Mouse (Mus musculus): Measurements from ENCODE around the gene Ptpn3.
"Not testable (repeated sequence)": the region's sequence is repeated elsewhere in the genome, so short reads cannot be mapped to it uniquely, and the experiment has no call there.

Gene Ptpn3

DNA sequence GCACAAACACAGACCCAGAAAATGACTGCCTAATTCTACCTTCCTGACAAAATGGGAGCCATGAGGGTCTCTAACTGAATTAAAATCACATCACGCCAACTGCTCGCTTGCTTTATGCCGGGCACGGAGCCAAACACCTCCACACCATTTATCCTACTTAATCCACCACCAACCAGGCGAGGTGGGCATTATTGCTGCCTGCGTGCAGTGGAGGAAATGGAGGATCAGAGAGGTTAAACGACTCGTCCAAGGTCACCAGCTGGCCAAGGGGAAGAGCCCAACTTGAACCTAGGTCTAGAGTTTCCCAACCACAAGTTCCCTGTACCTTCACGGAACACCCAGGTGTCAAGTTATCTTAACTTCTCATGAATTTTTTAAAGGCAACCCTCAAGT lies 2.3 kb downstream of the Ptpn3 start:
- DNase-seq (ENCODE audit: extremely low spot score): peak; percentile 20

DNA sequence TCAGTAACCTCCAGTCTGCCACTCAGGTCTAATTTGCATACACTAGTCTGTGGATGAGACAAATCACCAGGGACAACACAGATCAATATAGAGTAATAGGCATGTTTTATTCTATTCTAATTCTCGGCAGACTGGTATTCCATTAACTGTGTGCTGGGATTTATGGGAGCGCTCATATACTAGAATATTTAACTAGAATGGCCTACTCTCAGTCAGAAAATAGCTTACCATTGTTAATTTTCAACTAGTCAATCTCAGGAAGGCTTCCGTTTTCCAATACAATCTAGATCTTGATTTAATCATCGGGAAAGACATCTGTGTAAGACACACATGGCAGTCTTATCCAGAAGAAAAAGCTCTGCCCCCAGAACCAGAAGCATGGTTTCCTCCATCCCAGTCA lies 3.5 kb downstream of the Ptpn3 start:
- no peak for DNase-seq (ENCODE audit: extremely low spot score)

DNA sequence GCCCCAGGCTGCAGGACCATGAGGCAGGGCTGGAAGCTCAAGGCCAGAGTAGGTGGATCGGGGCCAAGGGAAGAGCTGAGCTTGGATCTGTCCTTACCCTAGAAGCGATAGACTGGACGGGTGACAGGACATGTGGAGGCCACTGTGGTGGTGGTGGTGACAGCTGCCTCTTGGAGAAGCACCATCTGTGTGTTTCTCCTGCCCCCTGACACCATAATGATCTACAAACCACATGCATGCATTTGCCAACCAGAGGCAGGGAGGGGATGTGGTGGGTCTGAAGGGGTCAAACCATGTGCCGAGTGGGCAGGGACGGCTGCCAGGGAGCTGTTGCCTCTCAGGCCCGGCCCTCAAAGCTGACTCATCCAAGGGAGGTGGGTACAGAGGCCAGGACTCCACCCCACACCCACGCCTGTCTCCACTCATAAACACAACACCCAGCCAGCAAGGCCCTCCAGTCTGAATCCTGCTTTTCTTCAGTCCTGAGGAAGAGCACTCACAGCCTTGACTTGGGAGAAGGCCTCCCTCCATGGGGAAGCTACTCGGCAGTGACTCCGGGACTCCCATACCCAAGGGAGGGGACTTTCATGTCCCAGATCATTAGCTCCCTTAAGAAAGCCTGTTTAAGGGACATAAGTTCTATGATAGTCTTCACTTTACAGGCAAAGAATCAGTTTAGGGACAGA lies 6.5 kb downstream of the Ptpn3 start:
- DNase-seq (ENCODE audit: extremely low spot score): no peak

- no peak for DNase-seq (ENCODE audit: extremely low spot score)
Observed at GRCm38 (mm10) chr4:57292670-57293069, 9.0 kb downstream of the Ptpn3 start.

- DNase-seq (ENCODE audit: extremely low spot score): no peak
Observed at GRCm38 (mm10) chr4:57290049-57290448, 11.6 kb downstream of the Ptpn3 start.

DNA sequence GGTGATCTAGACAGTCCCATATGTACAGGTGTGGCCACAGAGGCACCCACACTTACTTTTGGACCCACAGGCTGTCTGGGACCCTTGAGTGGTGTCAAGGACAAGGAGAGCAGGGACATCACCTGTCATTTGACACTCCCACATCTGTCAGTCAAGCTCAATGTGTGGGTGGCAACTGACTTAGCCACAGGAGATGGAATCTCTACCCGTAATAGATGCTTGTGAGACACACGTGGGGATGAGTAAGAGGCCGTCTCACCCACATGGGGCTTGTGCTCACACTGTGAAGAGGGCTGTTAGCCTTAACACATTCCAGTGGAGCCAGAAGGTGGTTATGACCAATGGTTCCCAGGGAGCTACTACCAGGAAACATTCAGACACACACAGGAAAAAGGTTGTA lies 13.8 kb downstream of the Ptpn3 start:
- no peak for DNase-seq (ENCODE audit: extremely low spot score)

- DNase-seq (ENCODE audit: extremely low spot score): no peak
Observed at GRCm38 (mm10) chr4:57285251-57285650, 16.4 kb downstream of the Ptpn3 start.

- no peak for DNase-seq (ENCODE audit: extremely low spot score)
Observed at GRCm38 (mm10) chr4:57283189-57283588, 18.4 kb downstream of the Ptpn3 start.

DNA sequence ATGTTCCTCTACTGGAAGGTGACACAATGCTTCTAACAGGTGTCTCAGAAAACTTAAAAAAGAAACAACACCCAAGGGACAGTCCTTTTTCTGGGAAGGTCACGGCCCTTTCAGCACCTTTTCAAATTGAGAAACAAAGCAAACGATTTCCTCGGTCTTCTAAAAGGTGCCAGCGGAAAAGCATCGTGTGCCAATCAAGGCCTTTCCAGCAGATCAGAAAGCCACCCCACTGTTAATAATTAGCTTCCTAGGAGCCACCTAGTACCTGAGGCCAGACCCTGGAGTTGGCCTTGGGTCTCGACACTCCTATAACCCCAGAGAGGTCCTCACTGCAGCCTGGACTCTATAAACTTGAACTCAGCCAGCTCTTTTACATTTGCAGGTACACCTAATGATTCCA lies 19.0 kb downstream of the Ptpn3 start:
- DNase-seq (ENCODE audit: extremely low spot score): no peak

- no peak for DNase-seq (ENCODE audit: extremely low spot score)
Observed at GRCm38 (mm10) chr4:57282179-57282578, 19.5 kb downstream of the Ptpn3 start.

- no peak for DNase-seq (ENCODE audit: extremely low spot score)
Observed at GRCm38 (mm10) chr4:57280888-57281287, 20.7 kb downstream of the Ptpn3 start.

DNA sequence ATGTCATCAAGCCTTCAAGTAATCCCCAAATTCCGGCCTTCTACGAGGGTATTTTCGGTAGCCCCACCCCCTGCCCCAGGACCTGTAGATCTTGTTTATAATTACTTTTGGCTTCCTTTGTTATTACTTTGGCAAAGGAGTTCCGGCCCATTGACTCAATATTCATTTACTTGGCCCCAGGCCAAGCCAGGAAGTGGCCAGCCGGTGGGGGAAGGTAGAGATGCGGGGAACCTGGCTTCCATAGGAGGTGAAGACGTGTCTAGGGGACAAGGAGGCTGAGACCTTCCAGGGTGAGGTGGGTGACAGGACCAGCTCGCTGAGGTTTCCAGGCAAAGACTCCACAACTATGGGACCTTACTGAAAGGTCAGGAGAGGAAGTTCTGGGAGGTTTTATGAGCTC lies 22.4 kb downstream of the Ptpn3 start:
- DNase-seq (ENCODE audit: extremely low spot score): no peak

GRCm38 (mm10) chr4:57278812-57279211 lies 22.8 kb downstream of the Ptpn3 start:
- DNase-seq (ENCODE audit: extremely low spot score): no peak

DNA sequence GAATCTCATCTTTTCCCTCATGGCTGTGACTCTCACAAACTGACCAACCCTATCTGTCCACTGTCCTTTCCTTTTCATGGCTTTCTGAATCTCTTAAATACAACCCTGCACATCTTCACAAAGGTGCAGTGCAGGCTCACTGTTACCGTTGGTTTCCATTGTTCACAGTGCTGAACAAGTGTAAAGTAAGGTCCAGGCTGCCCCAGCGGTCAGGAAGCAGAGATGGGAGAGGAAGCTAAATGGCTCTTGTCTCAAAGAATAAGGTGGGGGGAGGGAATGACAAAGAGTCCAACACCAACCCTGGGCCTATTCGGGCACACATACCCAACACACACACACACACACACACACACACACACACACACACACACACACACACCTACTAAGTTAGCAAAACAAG lies 24.0 kb downstream of the Ptpn3 start:
- no peak for DNase-seq (ENCODE audit: extremely low spot score)

DNA sequence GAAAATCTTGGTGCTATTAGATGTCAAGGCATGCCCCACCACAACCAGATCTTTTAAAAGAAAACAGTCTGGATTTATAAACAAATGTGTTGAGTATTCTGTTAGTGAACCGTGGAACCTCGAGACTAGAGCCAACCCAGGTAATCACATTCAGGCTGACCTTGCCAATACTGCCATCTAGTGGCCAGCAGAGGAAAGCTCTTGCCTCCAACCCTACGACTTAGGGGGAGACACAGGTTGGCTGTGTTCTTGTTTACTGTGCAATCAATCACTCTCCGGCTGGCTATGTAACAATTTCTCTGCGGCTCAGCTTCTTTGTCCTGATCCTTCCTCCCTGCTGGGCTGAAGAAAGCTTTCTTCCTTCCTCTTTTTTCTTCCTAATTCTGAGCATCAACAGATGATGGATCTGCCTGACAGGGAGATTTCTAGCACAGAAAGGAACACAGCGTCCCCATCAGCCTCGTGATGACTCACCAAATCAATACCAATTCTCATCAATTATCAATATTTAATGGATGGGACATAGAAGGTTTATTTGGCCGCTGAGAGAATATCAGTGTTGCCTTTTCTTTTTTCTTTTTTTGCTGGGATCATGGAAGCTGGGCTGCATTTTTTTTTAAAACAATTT lies 26.4 kb downstream of the Ptpn3 start:
- DNase-seq (ENCODE audit: extremely low spot score): peak; percentile 74

- DNase-seq (ENCODE audit: extremely low spot score): no peak
Observed at GRCm38 (mm10) chr4:57273532-57274502, 27.8 kb downstream of the Ptpn3 start.

GRCm38 (mm10) chr4:57270991-57271390 lies 30.6 kb downstream of the Ptpn3 start:
- no peak for DNase-seq (ENCODE audit: extremely low spot score)

DNA sequence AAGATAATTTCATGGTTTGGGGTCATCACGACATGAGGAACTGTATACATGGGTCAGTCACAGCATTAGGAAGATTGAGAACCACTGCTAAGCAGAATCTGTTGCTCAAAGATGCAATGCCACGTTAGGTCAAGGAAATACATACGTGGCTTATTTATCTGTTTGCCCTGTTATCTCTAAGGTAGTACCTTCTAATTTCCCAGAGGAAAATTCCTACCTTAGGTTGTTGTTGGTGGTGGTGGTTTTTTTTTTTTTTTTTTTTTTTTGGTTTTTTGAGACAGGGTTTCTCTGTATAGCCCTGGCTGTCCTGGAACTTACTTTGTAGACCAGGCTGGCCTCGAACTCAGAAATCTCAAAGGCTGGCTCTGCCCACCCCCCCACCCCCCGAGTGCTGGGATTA lies 31.1 kb downstream of the Ptpn3 start:
- DNase-seq (ENCODE audit: extremely low spot score): not testable (repeated sequence)

- DNase-seq (ENCODE audit: extremely low spot score): no peak
Observed at GRCm38 (mm10) chr4:57269344-57269743, 32.3 kb downstream of the Ptpn3 start.

- no peak for DNase-seq (ENCODE audit: extremely low spot score)
Observed at GRCm38 (mm10) chr4:57268330-57268729, 33.3 kb downstream of the Ptpn3 start.

DNA sequence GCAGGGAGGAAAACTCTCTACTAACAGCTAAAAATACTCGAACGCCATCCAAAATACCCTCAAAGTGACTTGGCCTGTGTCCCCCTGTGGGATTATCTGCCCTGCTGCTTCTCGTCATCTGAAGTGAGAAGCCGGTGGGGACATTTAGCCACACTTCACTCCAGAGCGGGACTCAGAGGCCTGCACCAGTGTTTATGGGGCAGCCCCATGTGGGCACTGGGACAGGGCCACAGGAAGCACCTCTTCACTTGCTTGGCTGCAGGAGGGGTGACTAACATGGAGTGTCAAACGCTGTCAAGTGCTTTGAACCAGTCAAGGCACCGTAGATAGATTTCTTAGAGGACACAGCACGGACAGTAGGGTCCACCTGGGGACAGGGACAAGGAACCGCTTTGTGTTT lies 35.2 kb downstream of the Ptpn3 start:
- no peak for DNase-seq (ENCODE audit: extremely low spot score)

GRCm38 (mm10) chr4:57263695-57264094 lies 37.9 kb downstream of the Ptpn3 start:
- no peak for DNase-seq (ENCODE audit: extremely low spot score)

Measured in embryo, embryonic 9.5 days (tissue).